Mouse (Mus musculus) cerebellum, adult 18-20 months (tissue): Measurements from ENCODE around the gene Nup160.

ENCODE experiments used
- DNase-seq, 2 experiments: peaks; one replicate each; pipeline ENCODE4 v3.0.0; 2021

The Nup160 gene

DNA sequence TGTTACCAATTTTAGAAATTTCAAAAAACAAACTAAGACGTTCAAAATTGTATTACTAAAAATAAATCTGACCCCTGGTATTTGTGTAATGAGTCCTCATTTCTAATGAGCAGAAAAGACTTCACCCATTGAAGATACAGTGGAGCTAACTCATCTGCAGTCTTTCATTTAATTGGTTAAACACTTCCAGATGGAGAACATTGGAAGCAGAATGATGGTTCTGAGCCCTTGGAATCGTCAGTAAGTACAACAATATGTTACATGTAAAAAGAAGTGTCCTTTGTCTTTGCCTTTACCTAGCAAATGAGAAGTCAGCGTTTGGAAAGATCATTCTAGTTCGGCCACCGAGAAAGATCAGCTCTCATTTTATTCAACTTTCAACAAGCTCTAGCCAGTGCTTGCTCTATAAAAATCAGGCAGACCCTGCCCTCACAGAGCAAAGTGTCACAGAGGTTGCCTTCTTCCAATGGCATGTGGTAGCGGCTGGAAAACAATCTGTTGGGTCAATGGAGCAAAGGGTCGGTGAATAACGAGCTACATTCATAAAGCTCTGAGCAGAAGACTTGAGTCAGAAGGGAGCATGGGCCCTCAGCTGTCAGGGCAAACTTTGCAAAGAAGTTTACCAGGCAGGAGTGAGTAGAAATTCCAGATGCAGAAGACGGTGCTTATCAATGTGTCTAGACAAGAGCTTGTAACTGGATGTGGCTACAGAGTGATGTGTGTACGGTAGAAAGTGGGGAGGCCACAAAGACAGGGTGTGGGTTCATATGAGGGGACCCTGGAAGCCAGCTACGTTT is 10.2 kb upstream of the Nup160 start:
- DNase-seq: no peak

DNA sequence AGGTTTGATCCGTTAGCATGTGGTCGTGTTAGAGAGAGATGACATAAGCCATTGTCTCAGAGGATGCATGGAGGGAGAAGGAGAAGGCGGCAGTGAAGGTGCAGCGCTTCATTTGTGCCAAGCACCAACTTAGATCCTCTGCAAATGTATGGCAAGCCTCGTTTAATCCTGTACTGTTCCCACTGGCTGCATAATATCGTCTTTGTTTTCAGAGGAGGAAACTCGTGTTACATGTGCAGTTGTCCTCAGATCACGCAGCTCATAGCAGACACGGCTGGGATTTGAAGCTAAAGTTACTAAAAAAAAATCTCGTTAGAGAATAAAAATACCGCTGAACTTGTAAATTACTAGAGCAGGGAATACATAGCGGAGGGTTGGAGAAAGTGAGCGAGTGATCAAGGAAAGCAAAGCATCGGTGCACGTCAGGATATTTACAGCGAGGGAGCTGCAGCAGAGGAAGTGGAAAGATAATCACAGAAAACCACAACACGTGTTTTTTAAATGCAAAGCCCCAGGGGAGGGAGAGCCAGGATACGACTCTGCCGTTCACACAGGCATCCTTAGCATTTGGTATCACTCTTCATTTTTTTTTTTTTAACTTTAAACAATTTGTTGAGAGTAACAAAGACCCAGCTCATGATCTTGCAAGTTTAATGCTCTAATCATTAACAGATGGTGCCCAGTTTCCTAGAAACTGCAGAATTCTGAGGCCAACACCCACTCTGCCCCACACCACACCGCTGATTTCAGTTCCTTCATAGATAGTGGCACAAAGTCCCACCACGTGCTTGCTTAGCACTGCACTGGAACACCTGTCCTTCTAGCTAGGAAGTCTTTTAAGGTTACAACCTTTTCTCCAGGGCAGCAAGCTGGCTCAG is 9.4 kb upstream of the Nup160 start:
- no peak for DNase-seq

DNA sequence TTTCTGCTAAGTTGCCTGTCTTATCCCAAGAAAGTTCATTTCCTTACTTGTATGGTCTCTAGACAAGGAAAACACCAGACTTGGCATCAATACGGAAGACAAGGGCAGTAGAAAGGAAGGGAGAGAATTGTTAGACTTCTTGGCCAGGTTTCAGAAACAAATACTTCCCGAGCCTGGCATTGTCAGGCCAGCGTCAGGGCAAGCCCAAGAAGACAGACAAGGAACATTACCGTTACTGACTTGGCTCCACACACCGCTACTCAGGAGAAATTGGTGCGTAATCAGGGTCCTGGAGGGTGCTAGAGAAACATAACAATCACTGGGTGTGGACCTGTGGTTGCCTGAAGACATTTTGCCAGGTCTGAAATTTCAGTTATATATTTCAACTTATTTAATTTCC is 6.7 kb upstream of the Nup160 start:
- DNase-seq: no peak

DNA sequence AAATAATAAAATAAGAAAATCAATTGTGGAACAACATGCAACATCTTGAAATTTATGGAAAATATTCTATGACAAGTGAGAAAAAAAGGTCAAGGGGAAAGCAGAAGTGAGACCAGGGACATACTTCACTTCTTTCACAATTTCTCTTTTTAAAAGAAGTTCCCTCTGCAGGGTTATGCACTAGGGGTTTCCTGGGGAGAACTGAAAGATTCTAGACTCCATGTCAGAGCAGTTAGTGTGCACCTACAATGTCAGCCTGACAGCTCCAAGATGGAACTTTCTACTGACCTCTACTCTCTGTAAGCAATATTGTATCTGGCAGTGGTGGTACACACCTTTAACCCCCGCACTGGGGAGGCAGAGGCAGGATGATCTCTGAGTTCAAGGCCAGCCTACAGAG is 3.7 kb upstream of the Nup160 start:
- no peak for DNase-seq

DNA sequence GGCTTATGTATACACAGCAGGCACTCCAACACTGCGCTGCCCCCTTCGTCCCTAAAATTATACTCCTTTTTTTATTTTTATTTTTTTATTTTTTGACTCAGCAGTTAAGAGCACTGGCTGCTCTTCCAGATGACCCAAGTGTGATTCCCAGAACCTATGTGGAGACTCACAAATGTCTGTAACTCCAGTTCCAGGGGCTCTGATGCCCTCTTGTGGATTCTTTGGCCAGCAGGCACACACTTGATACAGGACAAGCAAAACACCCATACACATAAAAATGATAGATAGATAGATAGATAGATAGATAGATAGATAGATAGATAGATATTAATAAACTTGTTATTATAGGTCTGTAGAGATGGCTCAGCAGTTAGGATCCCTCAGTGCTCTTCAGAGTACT is 2.5 kb upstream of the Nup160 start:
- DNase-seq: no peak

DNA sequence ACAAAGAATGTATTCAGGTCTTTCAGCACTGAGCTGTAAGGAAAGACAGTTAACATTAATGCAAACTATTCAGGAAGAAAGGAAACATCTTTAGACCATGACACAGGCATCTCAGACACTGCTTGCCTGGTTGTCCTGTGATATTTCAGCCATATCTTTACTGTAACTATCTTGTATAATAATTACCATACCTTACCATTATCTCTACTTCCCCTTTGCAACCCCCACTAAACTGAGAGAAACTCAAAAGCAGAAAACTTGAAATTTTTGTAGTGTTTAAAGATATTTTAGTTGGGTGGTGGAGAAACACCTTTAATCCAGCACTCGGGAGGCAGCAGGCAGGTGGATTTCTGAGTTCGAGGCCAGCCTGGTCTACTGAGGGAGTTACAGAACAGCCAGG is 1.5 kb upstream of the Nup160 start:
- DNase-seq: no peak

DNA sequence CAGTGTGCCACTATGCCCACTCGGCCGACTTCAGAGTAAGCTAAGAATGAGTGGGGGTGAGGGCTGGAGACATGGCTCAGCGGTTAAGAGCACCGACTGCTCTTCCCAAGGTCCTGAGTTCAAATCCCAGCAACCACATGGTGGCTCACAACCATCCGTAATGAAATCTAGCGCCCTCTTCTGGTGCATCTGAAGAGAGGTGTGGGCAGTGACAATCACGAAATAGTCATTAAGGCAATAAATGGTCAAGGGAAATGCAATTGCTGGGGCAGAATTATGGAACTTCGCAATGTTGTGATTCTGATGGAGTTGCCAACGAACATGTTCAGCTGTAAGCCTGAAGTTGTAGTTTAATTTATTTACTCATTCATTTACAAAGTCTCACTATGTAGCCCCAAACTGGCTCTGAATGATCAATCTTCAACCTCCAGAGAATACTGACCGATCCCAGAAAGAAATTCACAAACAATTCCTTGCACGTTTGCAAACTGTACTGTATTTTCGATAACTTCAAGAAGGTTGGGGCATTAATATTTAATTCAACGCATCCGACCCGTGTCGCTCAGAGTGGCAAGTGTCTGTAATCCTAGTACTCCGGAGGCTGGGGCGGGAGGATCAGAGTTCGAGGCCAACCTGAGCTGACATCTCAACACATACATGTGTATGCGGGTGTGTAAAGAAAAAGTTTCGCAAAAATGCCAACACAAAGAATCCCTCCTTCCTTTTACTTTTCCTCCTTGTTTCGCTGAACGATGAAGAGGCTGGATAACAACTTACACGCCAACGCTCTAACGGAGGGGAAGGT is 1.4 kb downstream of the Nup160 start:
- DNase-seq: peak; percentile 2 to 9

DNA sequence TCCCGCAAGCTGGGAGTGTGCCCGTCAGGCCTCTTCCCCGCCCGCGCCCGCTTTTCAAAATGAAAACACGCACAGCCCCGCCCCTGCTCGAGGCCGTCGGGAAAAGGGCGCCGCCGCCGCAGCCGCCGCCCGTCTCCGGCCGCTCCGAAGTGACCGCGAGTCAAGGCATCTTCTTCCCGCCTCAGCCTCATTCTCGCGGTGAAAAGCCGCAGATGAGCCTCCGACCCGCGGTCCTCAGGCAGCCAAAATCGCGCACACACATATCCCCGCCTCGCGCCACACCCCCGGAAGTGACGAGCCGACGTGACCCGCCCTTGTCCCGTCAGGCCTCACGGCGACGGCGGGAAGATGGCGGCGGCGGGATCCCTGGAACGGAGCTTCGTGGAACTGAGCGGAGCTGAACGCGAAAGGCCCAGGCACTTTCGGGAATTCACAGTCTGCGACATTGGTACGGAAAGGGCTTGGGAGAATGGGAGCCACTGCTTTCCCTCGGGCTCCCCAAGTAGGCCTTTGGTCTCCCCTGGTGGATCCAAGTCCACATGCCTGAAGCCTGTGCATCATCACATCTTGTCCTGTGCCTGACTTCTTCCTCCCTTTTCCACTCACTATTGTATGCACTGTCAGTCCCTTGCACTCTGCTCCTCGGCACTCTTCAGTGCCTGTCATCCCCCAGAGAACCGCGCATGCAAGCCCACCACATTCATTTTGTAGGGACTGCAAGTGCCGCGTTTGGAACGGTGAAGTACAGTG is 2.2 kb downstream of the Nup160 start:
- DNase-seq: peak; percentile 93

DNA sequence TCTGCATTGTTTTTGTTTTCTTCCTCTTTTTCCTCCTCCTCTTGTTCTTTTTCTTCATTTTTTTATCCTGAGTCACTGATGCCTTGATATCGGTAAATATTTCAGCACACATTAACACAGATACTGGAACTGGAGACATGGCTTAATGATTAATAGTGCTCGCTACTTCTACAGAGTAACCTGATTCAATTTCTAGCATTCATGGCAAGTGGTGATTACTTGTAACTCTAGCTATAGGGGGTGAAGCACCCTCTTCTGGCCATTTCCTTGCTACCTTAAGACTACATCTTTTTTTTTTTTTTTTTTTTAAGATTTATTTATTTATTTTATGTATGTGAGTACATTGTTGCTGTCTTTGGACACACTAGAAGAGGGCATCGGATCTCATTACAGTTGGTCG is 23.9 kb downstream of the Nup160 start:
- no peak for DNase-seq

DNA sequence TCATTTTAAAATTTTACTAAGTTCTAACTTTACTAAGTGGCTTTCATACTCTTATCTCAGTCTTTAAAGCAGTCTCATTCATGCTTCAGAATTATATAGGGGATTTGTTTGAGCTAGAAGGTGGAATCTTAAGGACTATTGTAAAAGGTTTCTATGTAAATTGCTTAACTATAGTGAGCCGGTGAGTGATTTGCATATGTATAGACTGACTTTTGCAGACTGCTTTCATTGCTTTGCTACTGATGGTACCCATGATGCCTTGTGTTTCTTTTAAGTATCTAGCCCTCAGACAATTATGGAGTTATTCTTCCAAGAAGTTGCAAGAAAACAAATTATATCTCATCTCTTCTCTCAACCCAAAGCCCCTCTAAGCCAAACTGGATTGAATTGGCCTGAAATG is 31.5 kb downstream of the Nup160 start:
- no peak for DNase-seq

DNA sequence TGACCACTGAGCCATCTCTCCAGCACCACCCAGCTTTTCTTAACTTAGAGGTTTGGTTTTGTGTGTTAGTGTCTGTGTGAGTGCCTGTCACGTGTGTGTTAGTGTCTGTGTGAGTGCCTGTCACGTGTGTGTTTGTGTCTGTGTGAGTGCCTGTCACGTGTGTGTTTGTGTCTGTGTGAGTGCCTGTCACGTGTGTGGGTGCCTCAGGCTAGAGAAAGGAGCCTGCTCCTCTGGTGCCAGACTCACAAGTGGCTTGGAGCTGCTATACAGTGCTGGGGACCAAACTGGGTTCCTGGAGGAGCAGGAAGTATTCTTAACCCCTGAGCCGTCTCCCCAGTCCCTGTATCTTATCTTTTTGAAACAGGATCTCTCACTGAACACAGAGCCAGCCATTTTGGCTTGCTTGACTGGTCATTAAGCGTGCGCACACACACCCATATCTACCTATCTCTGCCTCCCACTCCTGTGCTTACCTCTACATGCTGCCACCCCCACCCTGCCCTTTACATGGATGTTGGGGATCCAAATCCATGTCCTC is 38.6 kb downstream of the Nup160 start:
- no peak for DNase-seq

DNA sequence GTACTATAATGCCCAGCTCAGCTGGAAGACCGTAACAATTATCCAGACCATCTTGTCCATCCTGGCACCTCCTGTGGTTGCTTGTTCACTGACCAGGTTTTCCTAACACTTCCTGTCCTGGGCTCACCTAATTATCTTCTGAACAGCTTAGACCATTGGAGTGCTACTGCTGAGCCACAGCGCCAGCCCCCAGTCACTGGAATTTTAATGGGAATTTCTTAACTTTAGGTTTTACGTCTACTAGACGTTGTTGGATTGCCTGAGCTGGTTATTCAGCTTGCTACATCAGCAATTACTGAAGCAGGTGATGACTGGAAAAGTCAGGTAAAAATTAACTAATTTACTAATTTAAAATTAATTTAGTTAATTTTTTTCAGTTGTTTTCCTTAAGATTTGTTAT is 40.4 kb downstream of the Nup160 start:
- DNase-seq: no peak

DNA sequence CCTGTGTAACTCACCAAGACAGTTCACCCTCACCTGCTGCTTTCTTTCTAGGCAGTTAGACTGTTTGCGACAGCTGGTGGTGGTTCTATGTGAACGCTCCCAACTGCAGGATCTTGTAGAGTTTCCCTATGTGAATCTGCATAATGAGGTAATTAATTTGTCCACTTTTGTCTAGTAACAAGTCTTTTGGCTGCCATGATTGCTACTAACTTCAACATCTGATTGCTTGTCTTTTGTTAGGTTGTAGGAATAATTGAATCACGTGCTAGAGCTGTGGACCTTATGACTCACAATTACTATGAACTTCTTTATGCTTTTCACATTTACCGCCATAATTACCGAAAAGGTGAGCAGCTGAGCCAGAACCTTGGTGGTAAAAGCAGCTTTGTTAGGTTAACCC is 40.9 kb downstream of the Nup160 start:
- no peak for DNase-seq

DNA sequence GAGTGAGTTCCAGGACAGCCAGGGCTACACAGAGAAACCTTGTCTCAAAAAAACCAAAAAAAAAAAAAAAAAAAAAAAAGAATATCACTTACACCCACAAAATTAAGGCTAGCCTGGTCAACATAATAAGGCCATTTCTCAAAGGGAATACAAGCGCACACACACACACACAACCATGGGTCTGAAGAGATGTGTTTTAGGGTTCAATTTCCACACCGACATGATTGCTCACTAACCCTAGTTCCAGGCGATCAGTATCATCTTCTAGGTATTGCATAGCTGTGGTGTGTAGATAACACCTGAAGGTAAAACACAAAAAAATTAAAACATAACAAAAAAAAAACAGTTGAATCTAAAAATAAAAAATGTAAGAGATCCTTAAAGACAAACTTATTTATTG is 49.8 kb downstream of the Nup160 start:
- DNase-seq: no peak

DNA sequence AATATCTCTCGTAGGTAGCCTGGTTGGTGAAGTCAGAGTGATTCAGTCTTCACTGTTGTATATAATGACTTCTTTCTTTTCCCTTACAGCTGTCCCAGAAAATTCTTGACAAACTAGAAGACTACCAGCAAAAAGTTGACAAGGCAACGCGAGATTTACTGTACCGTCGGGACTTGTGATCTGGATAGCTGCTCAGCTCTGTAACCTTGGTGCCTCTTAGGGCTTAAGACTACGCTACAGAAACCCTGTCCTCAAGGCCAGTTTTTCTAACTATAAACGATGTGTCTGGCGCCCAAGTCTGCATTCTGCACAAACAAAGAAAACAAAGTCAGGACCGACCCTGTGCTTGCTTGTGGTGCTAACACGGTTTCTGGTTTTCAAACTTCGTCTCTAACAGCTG is 58.3 kb downstream of the Nup160 start:
- DNase-seq: no peak

DNA sequence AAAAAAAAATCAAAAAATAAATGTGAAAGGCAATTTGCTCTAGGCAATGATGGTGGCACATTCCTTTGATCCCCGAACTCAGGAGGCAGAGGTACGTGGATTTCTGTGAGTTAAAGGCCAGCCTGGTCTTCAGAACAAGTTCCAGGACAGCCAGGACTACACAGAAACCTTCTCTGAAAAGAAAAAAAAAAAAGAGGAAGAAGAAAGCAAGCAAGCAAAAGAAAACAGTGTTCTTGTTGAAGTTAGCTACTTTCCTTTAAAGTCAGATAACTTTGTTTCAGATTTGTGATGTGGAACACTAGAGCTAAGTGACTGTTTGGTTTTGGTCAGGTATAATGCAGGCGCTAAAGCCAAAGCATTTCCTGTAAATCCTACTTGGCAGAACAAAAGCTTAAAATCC is 61.8 kb downstream of the Nup160 start:
- DNase-seq: no peak

DNA sequence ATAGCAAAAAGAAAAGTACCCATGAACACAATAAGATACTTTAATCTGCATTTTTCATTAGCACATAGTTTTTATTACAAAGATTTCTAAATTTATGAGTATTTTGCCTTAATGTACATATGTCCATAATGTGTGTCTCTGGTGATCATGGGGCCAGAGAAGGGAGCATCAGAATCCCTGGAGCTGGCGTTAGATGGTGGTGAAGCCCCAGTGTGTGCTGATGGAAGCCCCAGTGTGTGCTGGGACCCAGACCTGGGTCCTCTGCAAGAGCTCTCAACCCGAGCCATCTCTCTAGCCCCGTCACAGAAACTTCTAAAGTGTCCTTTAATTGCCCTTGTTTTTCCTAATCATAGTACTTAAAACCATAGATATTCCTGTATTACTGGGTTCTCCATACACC is 62.3 kb downstream of the Nup160 start:
- DNase-seq: no peak

DNA sequence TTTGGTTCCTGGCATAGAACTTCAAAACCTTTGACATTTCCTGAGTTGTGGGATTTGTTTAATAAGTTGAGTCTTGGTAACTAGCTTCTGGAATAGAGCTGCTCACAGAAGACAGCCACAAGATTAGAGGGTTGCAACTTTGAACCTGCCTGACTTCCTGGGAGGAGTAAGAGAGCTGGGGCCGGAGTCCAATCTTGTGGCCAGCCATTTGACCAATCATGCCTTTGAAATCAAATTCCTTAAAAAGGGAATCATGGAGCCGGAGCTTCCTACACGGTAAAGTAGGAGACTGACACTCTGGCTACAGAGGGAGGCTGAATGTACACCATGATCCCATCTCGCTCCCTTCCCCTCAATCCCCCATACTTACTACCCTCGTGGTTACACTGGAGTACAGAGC is 62.9 kb downstream of the Nup160 start:
- DNase-seq: no peak

DNA sequence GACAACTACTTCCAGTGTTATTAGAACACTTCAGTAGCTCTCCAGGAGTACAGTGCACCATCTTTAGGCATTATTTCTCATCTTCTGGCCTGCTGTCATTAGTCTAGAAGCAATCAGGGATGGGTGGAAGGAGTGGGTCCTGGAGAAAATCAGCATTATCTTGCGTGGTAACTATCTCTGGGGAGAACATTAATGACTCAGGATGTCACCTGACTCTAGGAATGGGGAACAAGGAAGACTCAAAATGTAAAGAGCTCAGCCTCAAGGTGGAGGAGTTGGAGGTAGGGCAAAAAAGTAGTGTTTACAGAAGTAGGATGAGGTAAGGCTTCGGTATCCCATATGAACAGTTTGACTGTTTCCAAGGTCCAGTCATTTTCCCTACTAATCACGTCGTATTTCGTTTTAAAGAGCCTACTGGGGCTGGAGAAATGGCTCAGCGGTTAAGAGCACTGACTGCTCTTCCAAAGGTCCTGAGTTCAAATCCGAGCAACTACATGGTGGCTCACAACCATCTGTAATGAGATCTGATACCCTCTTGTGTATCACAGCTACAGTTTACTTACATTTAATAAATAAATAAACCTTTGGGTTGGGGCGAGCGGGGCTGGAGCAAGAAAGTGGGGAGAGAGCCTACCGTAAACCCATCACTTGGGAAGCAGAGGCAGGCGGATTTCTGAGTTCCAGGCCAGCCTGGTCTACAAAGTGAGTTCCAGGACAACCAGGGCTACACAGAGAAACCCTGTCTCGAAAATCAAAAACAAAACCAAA is 67.5 kb downstream of the Nup160 start:
- DNase-seq: peak; percentile 14 to 36

DNA sequence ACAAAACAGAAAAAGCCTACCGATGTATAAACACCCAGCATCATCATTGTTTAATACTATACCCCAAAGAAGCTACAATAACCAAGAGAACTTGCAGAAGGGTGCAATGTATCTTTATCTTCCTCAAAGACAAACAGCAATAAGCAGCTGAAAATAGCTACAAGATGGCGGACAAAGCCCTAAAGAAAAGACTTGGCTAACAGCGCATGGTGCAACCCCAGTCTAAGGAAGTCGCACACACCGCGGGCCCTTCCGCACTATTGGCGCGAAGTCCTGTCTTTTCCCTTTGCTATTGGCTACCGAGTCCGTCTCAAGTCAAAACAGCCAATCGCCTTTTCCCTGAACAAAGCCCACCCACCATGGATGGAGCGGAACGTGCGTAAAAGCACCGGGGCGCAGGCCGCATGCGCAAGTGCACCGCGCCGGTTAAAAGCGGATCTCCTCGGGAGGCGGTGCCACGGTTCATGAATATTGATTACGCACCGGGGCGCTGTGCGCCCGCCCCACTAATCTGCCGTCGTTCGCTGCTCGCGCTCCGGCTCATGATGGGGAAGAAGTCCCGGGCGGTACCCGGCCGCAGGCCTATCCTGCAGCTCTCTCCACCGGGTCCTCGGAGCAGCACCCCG is 68.2 kb downstream of the Nup160 start, which contains the start of gene Fnbp4:
Gene Fnbp4, plus strand, starts transcription at position 318 of the 626 bp plus-strand sequence.
- DNase-seq: peak; percentile 97 to 98
